Mouse (Mus musculus) bone marrow macrophage, adult 2 months (primary cell): ENCODE measurements around the gene Pdhb. TPM values are rescaled to one million over a fixed set of nuclear protein-coding genes. Genes with fewer than 3 reads are reported as not detected.

ENCODE experiments used
- H3K27ac ChIP-seq: 2 replicates; pipeline ENCODE4 v1.5.1; 2012; ENCODE audit warnings: low read depth, low read length; ENCODE audit not compliant: insufficient read depth
- H3K4me1 ChIP-seq: 2 replicates; pipeline ENCODE4 v1.6.1; 2012; ENCODE audit warnings: low read length; ENCODE audit not compliant: control insufficient read depth, insufficient read depth
- H3K4me3 ChIP-seq: 2 replicates; pipeline ENCODE4 v1.5.1; 2012; ENCODE audit warnings: mild to moderate bottlenecking, low read length, moderate library complexity; ENCODE audit not compliant: insufficient read depth
- CTCF ChIP-seq: IDR thresholded peaks from 2 replicates; pipeline ENCODE4 v1.5.1; 2012; ENCODE audit warnings: low read depth, mild to moderate bottlenecking, low read length, moderate library complexity
- POLR2A ChIP-seq: IDR thresholded peaks from 2 replicates; pipeline ENCODE4 v1.6.1; 2012; ENCODE audit warnings: mild to moderate bottlenecking, low read depth, low read length, borderline replicate concordance
- polyA plus RNA-seq: library from polyadenylated mRNA; stranded (reverse); fragments of >200 nt; gene quantifications from 2 replicates; pipeline ENCODE4 v1.2.4, GENCODE M21; 2012; ENCODE audit not compliant: missing spikeins, insufficient read depth, insufficient read length

Gene Pdhb
- polyA plus RNA-seq, 1 experiment: 67.2 TPM

DNA sequence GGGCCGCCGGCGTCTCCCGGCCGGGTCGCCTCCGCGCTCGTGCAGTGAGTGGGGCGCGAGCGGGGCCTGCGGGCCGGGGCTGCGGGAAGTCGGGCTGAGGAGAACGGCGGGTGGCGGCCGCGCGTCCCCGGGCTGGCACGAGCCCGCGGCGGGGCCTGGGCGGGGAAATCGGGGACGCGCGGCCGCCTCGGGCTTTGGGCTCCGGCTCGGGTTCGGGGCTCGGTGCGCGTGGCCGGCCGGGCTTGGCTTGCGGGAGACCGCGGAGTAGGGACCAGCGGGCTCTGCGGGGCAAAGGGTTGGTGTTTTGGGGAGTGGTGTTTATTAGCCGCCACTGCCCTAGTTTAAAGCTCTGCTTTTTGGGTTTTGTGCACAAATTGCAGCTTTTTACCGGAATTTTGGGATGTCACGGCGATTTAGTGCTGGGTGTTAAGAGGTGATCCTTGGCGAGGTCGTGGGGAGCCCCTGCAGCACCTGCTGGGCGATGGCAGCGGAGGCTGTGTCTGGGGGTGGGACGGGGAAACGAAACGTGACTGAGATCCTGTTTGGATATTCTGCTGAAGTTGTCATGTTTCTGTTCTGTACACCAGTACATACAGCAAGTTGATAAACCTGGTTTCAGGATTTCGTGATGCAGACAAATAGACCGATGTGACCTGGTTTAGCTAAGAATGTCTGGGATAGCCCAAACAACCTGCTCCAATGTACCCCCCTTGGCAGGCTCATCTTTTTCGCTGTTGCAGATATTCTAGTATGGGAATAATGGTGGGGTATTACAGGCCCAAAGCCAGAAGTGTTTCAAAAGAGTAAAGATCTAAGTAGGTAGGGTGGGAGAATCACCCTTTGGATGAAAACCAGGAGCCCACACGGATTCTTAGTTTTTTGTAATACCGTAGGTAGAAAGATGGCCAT, 41.7 kb upstream of the Pdhb start:
- peaks cover 2% of the 10 kb centered on the region; the same call in 1 of the 2 replicates for H3K4me1 ChIP-seq
- H3K27ac ChIP-seq: peak overlapping the region; percentile 65
- H3K4me3 ChIP-seq: peak overlapping the region; percentile 98
- no peak for TF ChIP-seq CTCF
- TF ChIP-seq POLR2A: no peak

DNA sequence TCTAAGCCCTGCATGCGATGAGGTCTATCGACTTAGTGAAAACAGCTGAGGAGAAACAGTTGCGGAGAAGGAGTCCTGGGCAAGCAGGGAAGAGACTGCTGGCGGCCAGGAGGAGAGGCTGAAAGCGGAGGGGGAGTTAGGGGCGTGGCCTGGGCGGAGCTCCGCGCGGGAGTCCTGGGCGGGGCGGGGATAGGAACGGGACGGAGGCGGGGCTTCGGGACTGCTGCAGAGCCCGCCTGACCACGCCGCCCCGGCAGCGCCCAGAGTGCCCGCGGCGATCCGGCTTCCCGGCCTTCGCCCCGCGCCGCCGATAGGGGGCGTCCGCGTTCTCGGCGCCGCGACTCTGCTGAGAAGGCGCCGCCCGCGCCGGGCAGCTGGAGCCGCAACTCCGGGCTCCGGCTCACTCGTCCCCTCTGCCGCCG, 41.0 kb upstream of the Pdhb start, which contains the start of gene Kctd6:
Gene Kctd6 (plus strand): TSS at position 338 of the 422 bp plus-strand sequence.
- Histone ChIP-seq H3K4me1 (peaks cover 2% of the 10 kb centered on the region; the same call in 1 of the 2 replicates), H3K27ac (peak within 1 kb of the TSS; percentile 65)

DNA sequence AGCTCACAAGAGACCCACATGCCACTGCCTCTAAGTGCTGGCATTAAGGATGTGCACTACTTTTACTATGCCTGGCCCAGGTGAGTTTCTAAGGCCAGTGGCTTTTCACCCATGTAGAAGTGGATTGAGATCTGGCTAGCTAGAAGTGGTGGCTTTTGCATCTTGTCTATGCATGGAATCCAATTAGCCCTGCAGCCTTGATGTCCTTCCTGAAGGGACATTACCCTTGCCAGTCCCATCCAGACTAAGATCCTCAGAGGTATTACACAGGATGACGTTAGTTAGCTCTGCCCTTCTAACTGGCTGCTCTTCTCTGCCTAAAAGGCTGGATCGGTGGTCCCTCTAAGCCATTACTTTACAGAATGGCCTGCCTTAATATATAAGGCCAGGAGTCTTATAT, 40.2 kb upstream of the Pdhb start:
- Histone ChIP-seq H3K4me1 (peaks cover 2% of the 10 kb centered on the region; the same call in 1 of the 2 replicates), H3K27ac (no peak overlapping the region), H3K4me3 (no peak overlapping the region)
- TF ChIP-seq CTCF (no peak), POLR2A (no peak)

More for the DNA sequence above, 41.0 kb upstream of the Pdhb start, which contains the start of gene Kctd6:
- TF ChIP-seq POLR2A (no peak), CTCF (no peak)
- H3K4me3 ChIP-seq: peak within 1 kb of the TSS; percentile 98

DNA sequence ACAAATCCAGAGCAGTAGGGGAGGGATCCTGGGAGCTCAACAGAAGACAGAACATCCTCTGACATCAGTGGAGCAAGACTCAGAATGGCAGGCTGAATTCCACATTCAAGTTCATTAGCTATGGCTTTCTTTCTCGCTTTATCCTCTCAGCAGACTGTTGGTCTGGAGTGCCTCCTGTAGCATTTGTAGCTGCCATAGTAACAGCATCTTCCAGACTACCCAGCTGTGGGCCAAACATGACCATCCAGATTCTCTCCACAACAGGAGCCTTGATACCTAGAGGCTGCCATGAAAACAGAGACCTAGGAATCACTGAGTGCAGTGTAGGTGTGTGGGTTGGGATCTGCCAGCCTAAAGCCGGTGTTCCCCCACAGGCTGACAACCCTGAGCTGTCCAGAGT, 37.1 kb upstream of the Pdhb start:
- H3K4me1 ChIP-seq: no peaks in the 10 kb centered on the region
- H3K4me3 ChIP-seq: no peak overlapping the region
- TF ChIP-seq POLR2A (no peak), CTCF (no peak)
- H3K27ac ChIP-seq: no peak overlapping the region

DNA sequence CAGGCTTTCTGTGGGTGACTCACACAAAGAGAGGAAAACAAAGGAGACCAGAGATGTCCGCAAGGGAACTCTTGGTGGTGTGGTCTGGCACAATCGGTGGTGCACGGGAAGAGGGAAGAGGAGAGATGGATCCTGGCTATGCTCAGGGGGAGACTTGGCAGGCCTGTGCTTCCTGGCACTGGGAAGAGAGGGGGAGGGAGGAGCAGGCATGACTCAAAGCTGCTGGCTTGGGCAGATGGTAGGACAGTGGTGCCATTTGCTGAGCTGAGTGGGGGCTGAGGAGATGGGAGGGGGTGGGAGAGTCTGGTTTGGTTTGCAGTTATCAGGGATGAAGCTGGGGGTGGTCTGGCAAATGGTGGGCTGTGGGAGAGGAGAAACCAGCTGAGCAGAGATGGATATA, 36.1 kb upstream of the Pdhb start:
- H3K4me1 ChIP-seq: no peaks in the 10 kb centered on the region
- TF ChIP-seq POLR2A (no peak), CTCF (no peak)
- H3K4me3 ChIP-seq: no peak overlapping the region
- H3K27ac ChIP-seq: no peak overlapping the region

DNA sequence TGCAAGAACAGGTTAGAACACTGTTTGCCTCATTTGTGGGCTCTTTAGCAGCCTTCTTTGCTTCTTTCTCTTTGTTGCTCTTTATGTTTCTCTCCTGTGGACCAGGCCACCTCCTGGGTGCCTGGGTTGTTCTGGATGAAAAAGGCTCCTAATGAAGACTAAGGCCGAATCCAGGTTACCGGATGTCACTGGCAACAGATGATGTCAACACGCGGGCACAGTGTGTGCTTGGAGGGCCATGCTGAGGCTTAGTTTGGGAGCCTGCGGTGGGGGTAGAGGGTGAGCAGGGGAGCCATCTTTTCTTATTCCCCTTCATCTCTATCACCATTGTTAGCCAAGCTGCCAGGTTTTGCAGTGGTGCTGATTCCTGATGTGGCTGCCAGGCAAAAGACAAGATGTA, 34.7 kb upstream of the Pdhb start:
- Histone ChIP-seq H3K4me3 (no peak overlapping the region), H3K27ac (no peak overlapping the region), H3K4me1 (no peaks in the 10 kb centered on the region)
- TF ChIP-seq POLR2A (no peak), CTCF (no peak)

DNA sequence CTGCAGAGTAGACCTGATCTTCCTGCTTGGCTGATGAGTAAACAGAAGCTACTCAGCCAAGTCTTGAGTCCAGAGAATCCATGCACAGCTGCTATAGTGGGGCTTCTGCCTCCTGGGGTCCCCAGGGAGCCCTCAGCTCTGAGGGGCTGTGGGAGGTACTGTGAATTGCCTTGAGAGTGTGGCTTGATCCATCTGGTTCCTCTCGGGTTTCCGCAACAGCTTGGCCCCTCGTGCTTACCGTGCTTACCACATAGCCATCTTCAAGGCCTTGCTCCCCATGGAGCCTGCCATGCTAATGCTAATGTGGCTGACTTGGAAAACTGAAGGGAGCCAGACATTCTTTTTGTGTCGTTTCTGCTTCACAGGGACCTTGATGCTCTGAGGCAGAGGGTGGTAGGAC, 34.3 kb upstream of the Pdhb start:
- Histone ChIP-seq H3K27ac (no peak overlapping the region), H3K4me3 (no peak overlapping the region), H3K4me1 (no peaks in the 10 kb centered on the region)
- no peak for TF ChIP-seq CTCF
- no peak for TF ChIP-seq POLR2A

DNA sequence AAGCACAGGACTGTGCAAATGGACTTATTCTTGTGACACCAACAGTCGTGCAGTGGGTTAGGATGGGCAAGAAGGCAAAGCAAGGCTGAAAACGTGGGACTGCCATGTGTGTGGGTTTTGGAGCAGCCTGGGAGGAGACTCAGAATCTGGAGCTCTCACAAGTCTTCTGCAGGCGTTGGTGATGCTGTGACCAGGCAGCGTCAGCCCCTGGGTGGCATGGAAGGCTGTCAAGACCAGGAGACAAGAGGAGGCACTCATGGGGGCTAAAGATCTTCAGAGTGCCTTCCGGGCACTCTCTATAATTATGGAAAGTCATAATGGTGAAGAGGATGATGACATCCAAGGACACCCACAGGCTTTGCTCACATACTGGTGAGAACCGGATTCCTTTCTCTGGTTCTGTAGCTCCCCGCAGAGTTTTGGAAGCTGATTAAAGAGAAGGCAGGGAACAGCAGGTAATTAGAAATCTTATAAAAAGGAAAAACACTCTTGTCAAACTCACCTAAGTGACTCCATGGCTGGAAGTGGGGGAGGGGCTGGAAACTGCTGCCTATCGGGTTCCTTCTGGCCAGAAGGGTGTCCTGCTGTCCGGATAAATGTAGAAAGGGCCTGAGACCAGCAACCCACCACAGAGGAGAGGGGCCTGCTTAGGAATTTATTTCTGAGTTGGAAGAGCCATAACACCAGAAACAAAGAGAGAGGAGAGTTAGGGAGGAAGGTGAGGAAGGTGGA, 33.5 kb upstream of the Pdhb start:
- H3K27ac ChIP-seq: no peak overlapping the region
- TF ChIP-seq CTCF (no peak), POLR2A (no peak)
- H3K4me1 ChIP-seq: no peaks in the 10 kb centered on the region
- no peak overlapping the region for H3K4me3 ChIP-seq

DNA sequence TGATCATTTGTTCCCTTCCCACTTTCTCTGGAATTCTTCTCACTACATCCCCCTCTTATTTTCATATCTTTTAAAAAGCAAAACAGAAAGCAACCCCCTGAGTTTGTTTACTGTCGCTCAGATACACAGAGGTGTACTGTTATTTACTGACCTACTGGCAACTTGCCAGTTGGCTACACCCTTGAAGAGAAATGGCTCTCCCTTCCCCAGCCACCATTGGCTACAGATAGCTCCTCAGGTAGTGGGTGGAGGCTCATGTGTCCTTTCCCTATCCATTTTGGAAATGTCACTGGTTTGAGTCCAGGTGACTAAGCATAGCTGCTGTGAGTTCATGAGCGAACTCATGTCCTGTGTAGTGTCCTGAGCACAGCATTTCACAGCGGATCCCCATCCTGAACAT, 28.9 kb upstream of the Pdhb start:
- Histone ChIP-seq H3K27ac (no peak overlapping the region), H3K4me3 (no peak overlapping the region)
- no peak for TF ChIP-seq CTCF
- no peak for TF ChIP-seq POLR2A

DNA sequence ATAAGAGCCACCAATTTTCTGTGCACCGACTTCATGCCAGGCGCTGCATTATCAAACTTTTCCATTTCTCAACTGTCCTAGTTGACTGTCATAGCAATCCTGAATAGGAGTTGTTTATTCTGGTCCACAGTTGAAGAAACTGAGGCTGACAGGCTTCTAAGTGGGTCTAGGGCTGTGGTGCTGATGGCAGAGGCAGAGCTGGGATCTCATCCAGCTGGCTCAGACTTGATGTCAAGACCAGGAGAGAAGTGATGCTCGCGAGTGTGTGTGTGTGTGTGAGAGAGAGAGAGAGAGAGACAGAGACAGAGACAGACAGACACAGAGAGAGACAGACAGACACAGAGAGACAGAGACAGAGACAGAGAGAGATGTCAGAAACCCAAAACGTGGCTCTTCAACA, 27.9 kb upstream of the Pdhb start:
- no peaks in the 10 kb centered on the region for H3K4me1 ChIP-seq
- no peak for TF ChIP-seq POLR2A
- no peak for TF ChIP-seq CTCF
- no peak overlapping the region for H3K27ac ChIP-seq
- no peak overlapping the region for H3K4me3 ChIP-seq

More for the DNA sequence above, 28.9 kb upstream of the Pdhb start:
- no peaks in the 10 kb centered on the region for H3K4me1 ChIP-seq
